Mouse (Mus musculus): ENCODE measurements around the gene Fcor.

Gene Fcor

DNA sequence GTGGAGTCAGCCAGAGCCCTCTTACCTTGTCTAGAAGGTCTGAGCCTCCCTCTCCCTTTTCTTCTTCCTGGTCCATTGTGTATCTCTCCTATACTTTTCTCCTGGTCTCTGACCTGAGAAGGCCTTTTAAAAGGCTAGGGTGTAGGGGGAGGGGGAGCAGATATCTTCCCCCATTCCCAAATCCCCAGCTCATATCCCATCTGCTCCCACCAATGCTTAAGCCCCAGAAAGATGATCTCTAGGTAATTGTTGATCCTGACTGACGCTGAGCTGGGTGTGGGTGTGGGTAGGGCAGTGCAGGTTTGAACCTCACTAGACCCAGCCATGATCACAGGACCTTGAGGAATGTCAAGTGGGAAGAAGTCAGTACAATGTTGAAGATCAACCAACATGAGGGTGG is 46.7 kb downstream of the Fcor start, which contains the start of gene Pcp2:
Gene Pcp2 (minus strand): TSS at position 101 of the 400 bp plus-strand sequence.
- intact Hi-C loops (cut with DNase I), result loop anchor here (5.0 kb wide), 1 partner anchor 47 kb away; the partner anchor contains the start of gene Fcor

DNA sequence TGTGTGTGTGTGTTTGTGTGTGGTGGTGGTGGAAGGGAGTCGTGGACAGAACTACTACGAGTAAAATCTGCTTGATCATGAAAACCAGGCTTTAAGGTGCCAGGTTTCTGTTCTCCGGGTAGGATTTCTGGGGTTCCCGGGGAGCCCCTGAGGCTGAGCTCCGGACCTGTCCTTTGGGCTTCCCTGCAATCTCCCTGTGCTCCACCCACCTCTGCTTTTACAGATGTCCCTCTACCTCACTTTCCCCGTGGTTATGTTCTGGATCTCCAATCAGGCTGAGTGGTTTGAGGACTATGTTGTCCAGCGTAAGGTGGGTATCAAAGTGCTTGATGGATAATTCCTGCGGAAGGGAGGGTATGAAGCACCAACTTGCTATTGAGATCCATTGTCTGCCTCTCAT is 50.0 kb downstream of the Fcor start:
- intact Hi-C loops (cut with DNase I), result no loop called here

DNA sequence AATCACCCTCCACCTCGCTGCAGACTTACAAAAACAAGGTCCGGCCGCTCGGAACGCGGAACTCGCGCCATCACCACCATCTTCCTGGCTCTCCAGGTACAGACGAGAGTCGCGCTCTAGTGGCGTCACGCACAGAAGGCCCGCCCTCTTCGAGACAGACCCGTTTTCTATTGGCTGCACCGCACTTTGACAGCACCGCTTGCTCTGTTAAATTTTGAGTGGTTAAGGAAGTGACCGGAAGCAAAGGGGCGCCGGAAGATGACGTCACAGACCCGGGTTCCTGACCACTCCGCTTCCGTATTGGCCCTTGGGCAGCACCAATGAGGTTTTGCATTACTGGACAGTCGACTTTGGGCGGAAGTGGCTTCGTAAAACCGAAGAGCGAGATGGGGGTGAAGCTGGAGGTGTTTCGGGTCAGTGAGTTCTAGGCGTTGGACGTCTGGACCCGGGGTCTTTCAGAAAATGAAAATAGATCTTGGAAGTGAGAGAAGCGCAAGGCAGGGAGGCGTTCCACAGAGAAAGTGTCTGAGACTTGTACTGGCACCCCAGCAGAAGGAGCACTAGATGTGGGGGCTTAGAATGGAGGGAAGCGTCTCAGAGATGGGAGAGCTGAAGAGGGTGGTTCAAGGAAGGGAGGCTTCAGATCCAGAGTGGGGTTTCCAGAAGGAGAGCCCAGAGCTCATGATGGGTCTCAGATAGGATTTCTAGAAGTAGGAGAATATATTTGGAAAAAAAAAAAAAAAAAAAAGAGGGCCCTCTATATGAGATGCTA is 50.8 kb downstream of the Fcor start, which contains the start of the genes Xab2 and Pet100:
Gene Xab2 (minus strand): TSS at position 118 of the 772 bp plus-strand sequence.
Gene Pet100 (plus strand): TSS at position 350 of the 772 bp plus-strand sequence.
- intact Hi-C loops (cut with DNase I), result no loop called here

All from adrenal gland (tissue).